Mouse (Mus musculus) heart, postnatal 36 days (tissue): ENCODE measurements around the gene Cela2a. TPM values are rescaled to one million over a fixed set of nuclear protein-coding genes. Genes with fewer than 3 reads are reported as not detected.

Experiments used
- DNase-seq, 2 experiments: peaks; one replicate each; pipeline ENCODE4 v3.0.0; 2021 to 2022
- intact Hi-C: fragments of 180-260 bp; cut with DNase I; formaldehyde crosslinking; loops from one replicate; pipeline ENCODE4 v1.15.1; 2025
- total RNA-seq, 2 experiments: library from RNA; stranded (reverse); gene quantifications; 2 replicates each; pipeline ENCODE4 v1.2.3; 2021

Cela2a gene
- total RNA-seq, 2 experiments from 2014 or later: not detected

- intact Hi-C loops: no loop called here
- DNase-seq: no peak
These were observed 34.4 kb upstream of the Cela2a start for GRCm38 (mm10) chr4:141860246-141860841.

- DNase-seq: no peak
- intact Hi-C loops: loop anchor here (5.0 kb wide), 2 partner anchors 53 to 457 kb away; no protein-coding TSS in a partner anchor
These were observed 33.4 kb upstream of the Cela2a start for GRCm38 (mm10) chr4:141859351-141859750.

GRCm38 (mm10) chr4:141858501-141858900 is 32.5 kb upstream of the Cela2a start:
- intact Hi-C loops: loop anchor here (5.0 kb wide), 2 partner anchors 54 to 456 kb away; no protein-coding TSS in a partner anchor
- DNase-seq: no peak

GRCm38 (mm10) chr4:141857422-141857930 is 31.5 kb upstream of the Cela2a start:
- intact Hi-C loops: loop anchor here (1.0 to 5.0 kb wide), 3 partner anchors 55 to 455 kb away; no protein-coding TSS in a partner anchor
- DNase-seq: peak; percentile 86 to 88

- DNase-seq: peak; percentile 63 to 69
- intact Hi-C loops: loop anchor here (2.0 kb wide), 1 partner anchor 235 kb away; the partner anchor contains the start of gene Tmem82
These were observed 27.5 kb upstream of the Cela2a start for GRCm38 (mm10) chr4:141853437-141853836.

- intact Hi-C loops: no loop called here
- no peak for DNase-seq
These were observed 20.0 kb upstream of the Cela2a start, which contains the start of gene Ctrc for GRCm38 (mm10) chr4:141845999-141846398. Gene Ctrc (minus strand): TSS chr4:141846359.

- intact Hi-C loops: no loop called here
- DNase-seq: no peak
These were observed 8.7 kb upstream of the Cela2a start for GRCm38 (mm10) chr4:141834536-141835095.

- no peak for DNase-seq
- intact Hi-C loops: no loop called here
These were observed 8.0 kb upstream of the Cela2a start for GRCm38 (mm10) chr4:141833911-141834310.

- intact Hi-C loops: no loop called here
- DNase-seq: no peak
These were observed 5.4 kb upstream of the Cela2a start for GRCm38 (mm10) chr4:141831361-141831760.

GRCm38 (mm10) chr4:141830381-141830780 is 4.4 kb upstream of the Cela2a start:
- DNase-seq: no peak
- intact Hi-C loops: no loop called here

- no peak for DNase-seq
- intact Hi-C loops: no loop called here
These were observed 2.2 kb upstream of the Cela2a start for GRCm38 (mm10) chr4:141828177-141828576.

- intact Hi-C loops: no loop called here
- no peak for DNase-seq
These were observed 1.4 kb upstream of the Cela2a start for GRCm38 (mm10) chr4:141827401-141827800.

GRCm38 (mm10) chr4:141822979-141823378 is 3.0 kb downstream of the Cela2a start:
- intact Hi-C loops: no loop called here
- DNase-seq: no peak

- intact Hi-C loops: no loop called here
- DNase-seq: peak in 1 of 2 experiments; percentile 38
These were observed 3.9 kb downstream of the Cela2a start for GRCm38 (mm10) chr4:141822089-141822488.

GRCm38 (mm10) chr4:141821178-141821577 is 4.8 kb downstream of the Cela2a start:
- intact Hi-C loops: no loop called here
- no peak for DNase-seq

GRCm38 (mm10) chr4:141819316-141819715 is 6.6 kb downstream of the Cela2a start:
- no peak for DNase-seq
- intact Hi-C loops: no loop called here

- intact Hi-C loops: no loop called here
- no peak for DNase-seq
These were observed 7.1 kb downstream of the Cela2a start for GRCm38 (mm10) chr4:141818861-141819260.

- no peak for DNase-seq
- intact Hi-C loops: no loop called here
These were observed 8.3 kb downstream of the Cela2a start for GRCm38 (mm10) chr4:141817706-141818105.

GRCm38 (mm10) chr4:141816776-141817655 is 8.9 kb downstream of the Cela2a start:
- intact Hi-C loops: no loop called here
- no peak for DNase-seq

- intact Hi-C loops: no loop called here
These were observed 9.7 kb downstream of the Cela2a start for GRCm38 (mm10) chr4:141816267-141816666.

GRCm38 (mm10) chr4:141811375-141811774 is 14.6 kb downstream of the Cela2a start:
- intact Hi-C loops: loop anchor here (2.0 kb wide), 1 partner anchor 43 kb away; no protein-coding TSS in a partner anchor
- no peak for DNase-seq

More at GRCm38 (mm10) chr4:141816267-141816666, 9.7 kb downstream of the Cela2a start:
- DNase-seq: no peak
